Mouse (Mus musculus) ES-E14 (cell line): Measurements from ENCODE around the gene Ncapg2.

Experiments used
- CHD2 ChIP-seq: IDR thresholded peaks from 2 replicates; pipeline ENCODE4 v1.6.1; 2014; ENCODE audit warnings: mild to moderate bottlenecking, low read depth, low read length, inconsistent platforms
- ZC3H11A ChIP-seq: IDR thresholded peaks from 2 replicates; pipeline ENCODE4 v1.6.1; 2012; ENCODE audit warnings: low read depth, mild to moderate bottlenecking, inconsistent platforms, low read length, borderline replicate concordance

GRCm38 (mm10) chr12:116488836-116489235 is 83.6 kb downstream of the Ncapg2 start:
- no peak for TF ChIP-seq CHD2
- TF ChIP-seq ZC3H11A: no peak
